Comparison of ENCODE assay signal across 9 mouse cellular contexts in the genomic region with DNA sequence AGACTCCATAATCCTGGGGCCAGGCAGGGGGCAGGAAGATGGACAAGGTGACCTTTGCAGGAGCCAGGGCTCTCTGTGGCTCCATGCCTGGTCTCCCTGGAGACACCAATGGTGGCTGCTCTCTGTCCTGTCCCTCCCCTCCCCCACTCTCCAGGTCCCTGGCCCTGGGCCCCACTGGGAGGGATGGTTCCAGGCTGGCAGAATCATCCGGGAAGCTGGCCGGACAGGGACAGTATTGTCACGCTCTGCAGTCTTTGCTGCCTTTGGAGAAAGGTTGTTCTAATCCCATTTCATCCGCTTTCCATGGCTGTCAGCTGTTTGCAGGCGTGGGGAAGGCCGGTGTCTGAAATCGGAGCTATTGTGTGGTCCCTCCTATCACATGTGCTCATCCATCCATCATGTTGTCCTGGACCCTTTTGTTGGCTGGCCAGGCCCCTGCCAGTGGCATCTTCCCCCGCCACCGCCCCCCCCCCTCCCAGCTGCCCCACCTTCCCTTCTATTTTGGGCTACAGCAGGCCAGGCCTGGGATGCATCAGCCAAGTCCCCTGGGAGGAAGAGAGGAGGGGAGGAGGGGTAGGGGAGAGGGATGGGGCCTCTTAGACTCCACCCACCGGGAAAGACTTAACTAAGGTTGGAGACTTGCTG. TPM values are rescaled to one million over a fixed set of nuclear protein-coding genes. Genes with fewer than 3 reads are reported as not detected.
DNase-seq lines count a peak whose midpoint lies in the region; ATAC-seq and TF ChIP-seq lines count a peak whose summit lies in the region.
"Had no signal": no experiment of that assay in that cellular context is flagged by ENCODE, and none has a peak within 500 bp of the region (broad histone marks: within the 10 kb centered on the region; RNA-seq: fewer than 3 reads in every experiment).

No protein-coding gene starts in this region.

- no peak for TF ChIP-seq CTCF in heart, postnatal 0 days (IDR thresholded peaks at IDR 0.05; ENCODE audit: low read depth)
- TF ChIP-seq CTCF in thymus, adult 2 months (IDR thresholded peaks at IDR 0.05; ENCODE audit: borderline replicate concordance, control insufficient read depth, extremely low read depth, insufficient read depth, low read length, poor library complexity): no peak

- peak; percentile 83 for ATAC-seq in heart, postnatal 0 days (ENCODE audit: insufficient read depth, low read depth)
- ATAC-seq in liver, embryonic 13.5 days (ENCODE audit: low read depth): 0 out of 2 replicates have a peak, but pooled peaks have one; percentile 34
- no peak for ATAC-seq in monocyte, adult 5-6 weeks (replicated peaks; ENCODE audit: insufficient number of reproducible peaks, low FRiP score, low TSS enrichment, poor library complexity, severe bottlenecking)

- no peak for TF ChIP-seq POLR2A in thymus, adult 2 months (IDR thresholded peaks at IDR 0.05; ENCODE audit: control insufficient read depth, extremely low read depth, insufficient read depth, low read length, poor library complexity)

- H3K9me3 ChIP-seq in heart, postnatal 0 days (replicated peaks; ENCODE audit: control insufficient read depth, low read length): no peaks in the 10 kb centered on the region
- no peaks in the 10 kb centered on the region for H3K9me3 ChIP-seq in liver, embryonic 13.5 days (replicated peaks)

- 14% methylated on average over 9 of the region's 10 CpGs for WGBS in heart, postnatal 0 days
- 35% methylated on average over 10 of the region's 10 CpGs for WGBS in liver, embryonic 13.5 days (ENCODE audit: insufficient replicate concordance)
- WGBS in thymus, adult 2 months: 44% methylated on average over 10 of the region's 10 CpGs

- H3K27ac ChIP-seq in heart, postnatal 0 days (ENCODE audit: low read depth): peak overlapping the region; percentile 38; the same call in 1 of the 2 replicates
- no peak overlapping the region for H3K27ac ChIP-seq in liver, embryonic 13.5 days
- H3K27ac ChIP-seq in thymus, adult 2 months (ENCODE audit: control insufficient read depth, insufficient read depth, low read length): no peak overlapping the region

- peak; percentile 34 to 57 for DNase-seq in layer of hippocampus, postnatal 10 days (ENCODE audit: low spot score in 2 of 2)
- no peak for DNase-seq in layer of hippocampus, adult 8-10 months (ENCODE audit: low spot score in 2 of 2)
- peak; percentile 57 for DNase-seq in embryo, embryonic 11.5 days (ENCODE audit: low read depth, low spot score)
- DNase-seq in heart, postnatal 0 days (ENCODE audit: low spot score): peak; percentile 43
- no peak for DNase-seq in liver, embryonic 13.5 days
- no peak for DNase-seq in spleen, adult 18-20 months
- no peak for DNase-seq in thymus, adult 2 months

- H3K4me2 ChIP-seq in heart, postnatal 0 days (ENCODE audit: low read depth, low read length): no peak overlapping the region
- no peak overlapping the region for H3K4me2 ChIP-seq in liver, embryonic 13.5 days

- peaks cover 16% of the 10 kb centered on the region for H3K4me1 ChIP-seq in heart, postnatal 0 days (ENCODE audit: control insufficient read depth, insufficient read depth)
- H3K4me1 ChIP-seq in liver, embryonic 13.5 days (replicated peaks): 0 out of 2 replicates have a peak, but pooled peaks cover 4% of the 10 kb centered on the region
- no peaks in the 10 kb centered on the region for H3K4me1 ChIP-seq in thymus, adult 2 months (replicated peaks; ENCODE audit: control insufficient read depth, insufficient read depth, low read length)

- H3K4me3 ChIP-seq in heart, postnatal 0 days (ENCODE audit: low read depth, low read length): no peak overlapping the region
- no peak overlapping the region for H3K4me3 ChIP-seq in liver, embryonic 13.5 days (replicated peaks)
- no peak overlapping the region for H3K4me3 ChIP-seq in thymus, adult 2 months (ENCODE audit: control insufficient read depth, insufficient read depth, low read length)

- H3K36me3 ChIP-seq in heart, postnatal 0 days (replicated peaks; ENCODE audit: control insufficient read depth, insufficient read depth, low read length): no peaks in the 10 kb centered on the region
- no peaks in the 10 kb centered on the region for H3K36me3 ChIP-seq in liver, embryonic 13.5 days
- no peaks in the 10 kb centered on the region for H3K36me3 ChIP-seq in thymus, adult 2 months (ENCODE audit: control insufficient read depth, insufficient read depth, low read length)

- no peak overlapping the region for H3K9ac ChIP-seq in heart, postnatal 0 days (replicated peaks; ENCODE audit: low read depth, low read length)
- H3K9ac ChIP-seq in liver, embryonic 13.5 days: no peak overlapping the region

- TF ChIP-seq EP300 in heart, postnatal 0 days (IDR thresholded peaks at IDR 0.05; ENCODE audit: low read depth): no peak

- H3K27me3 ChIP-seq in heart, postnatal 0 days (ENCODE audit: control insufficient read depth, insufficient read depth, low read length): no peaks in the 10 kb centered on the region
- no peaks in the 10 kb centered on the region for H3K27me3 ChIP-seq in liver, embryonic 13.5 days
- H3K27me3 ChIP-seq in thymus, adult 2 months (ENCODE audit: control insufficient read depth, insufficient read depth, low read length): no peaks in the 10 kb centered on the region

RNA-seq across cellular contexts. Expression of a gene that starts 26.3 kb away (rescaled TPM):
- total RNA-seq in layer of hippocampus, postnatal 10 days (2021): 10 to 100 TPM; 25.5 to 26.9 TPM
- total RNA-seq in layer of hippocampus, adult 8-10 months (2022): 10 to 100 TPM; 16.1 to 22.7 (median 21.2) TPM
- total RNA-seq in heart, postnatal 0 days (2014; rRNA removed; ENCODE audit: low replicate concordance): 1.9 and 2.9 TPM in 2 replicates
- polyA plus RNA-seq in heart, postnatal 0 days (2015; fragmentation: Nextera tagmentation; extraction: Ambion mirVana): 0.27 and 0.29 TPM in 2 replicates
- polyA plus RNA-seq in liver, embryonic 13.5 days (2015; fragmentation: Nextera tagmentation; extraction: Ambion mirVana): 0.28 and 0.39 TPM in 2 replicates
- under 0.01 to 0.19 TPM in 2 of 3 replicates, not detected in the other for total RNA-seq in monocyte, adult 5-6 weeks (2017)
- 1.4 and 1.5 TPM in 2 replicates for polyA plus RNA-seq in thymus, adult 2 months (2012; rRNA removed)
- total RNA-seq: MEL had no signal

Comparison
In these comparisons a context has a peak if more than half of its experiments do, and no peak if none do; other contexts are left out.
1. DNase-seq: peak in layer of hippocampus, postnatal 10 days (2 of 2), embryo, embryonic 11.5 days (single experiment) and heart, postnatal 0 days (single experiment); none in layer of hippocampus, adult 8-10 months (0 of 2), liver, embryonic 13.5 days (single experiment), spleen, adult 18-20 months (0 of 2) and thymus, adult 2 months (single experiment).